Mouse (Mus musculus) hindbrain, embryonic 11.5 days (tissue): ENCODE measurements around the gene Tmem59l. TPM values are rescaled to one million over a fixed set of nuclear protein-coding genes. Genes with fewer than 3 reads are reported as not detected.

Experiments
- ATAC-seq: fragments of 200-750 bp; cut with Nextera tagmentation; 2 replicates; pipeline ENCODE4 v1.8.0; 2017; ENCODE audit warnings: mild to moderate bottlenecking, moderate TSS enrichment, moderate library complexity; ENCODE audit not compliant: low FRiP score
- DNase-seq: peaks from one replicate; pipeline ENCODE4 v3.0.0-alpha.2; 2015; ENCODE audit warnings: low spot score
- H3K27ac ChIP-seq: fragments of 300-500 bp; sonication (generic); 2 replicates; pipeline ENCODE4 v1.5.1; 2014; ENCODE audit warnings: mild to moderate bottlenecking, low read depth, low read length
- H3K27me3 ChIP-seq: fragments of 300-500 bp; sonication (generic); 2 replicates; pipeline ENCODE4 v1.6.1; 2014; ENCODE audit warnings: mild to moderate bottlenecking, low read length, moderate library complexity, mixed read lengths; ENCODE audit not compliant: control insufficient read depth, insufficient read depth
- H3K36me3 ChIP-seq: fragments of 300-500 bp; sonication (generic); 2 replicates; pipeline ENCODE4 v1.6.1; 2014; ENCODE audit warnings: mild to moderate bottlenecking, low read length, moderate library complexity, mixed read lengths; ENCODE audit not compliant: control insufficient read depth, insufficient read depth
- H3K4me1 ChIP-seq: fragments of 300-500 bp; sonication (generic); replicated peaks from 2 replicates; pipeline ENCODE4 v1.6.1; 2014; ENCODE audit warnings: low read length, mixed read lengths; ENCODE audit not compliant: control insufficient read depth, insufficient read depth
- H3K4me2 ChIP-seq: fragments of 300-500 bp; sonication (generic); replicated peaks from 2 replicates; pipeline ENCODE4 v1.6.1; 2014; ENCODE audit warnings: mild to moderate bottlenecking, low read depth, low read length
- H3K4me3 ChIP-seq: fragments of 300-500 bp; sonication (generic); 2 replicates; pipeline ENCODE4 v1.5.1; 2014; ENCODE audit warnings: low read depth, low read length
- H3K9ac ChIP-seq: fragments of 300-500 bp; sonication (generic); 2 replicates; pipeline ENCODE4 v1.6.1; 2014; ENCODE audit warnings: low read depth, low read length
- H3K9me3 ChIP-seq: fragments of 300-500 bp; sonication (generic); 2 replicates; pipeline ENCODE4 v1.6.1; 2016; ENCODE audit warnings: low read length; ENCODE audit not compliant: control insufficient read depth
- WGBS: fragments of 180-500 bp; shearing (Covaris S2); extraction: QIAGEN DNeasy Blood & Tissue Kit; methylation state at CpG from one replicate; pipeline ENCODE4 v1.1.7; 2014; 5-methylcytosine and 5-hydroxymethylcytosine counted together
- polyA plus RNA-seq: library from polyadenylated mRNA; unstranded; fragments of >200 nt; fragmentation: Nextera tagmentation; extraction: Ambion mirVana; gene quantifications from 2 replicates; pipeline ENCODE4 v1.2.1, GENCODE M21; 2014

The Tmem59l gene
- 15.6 and 19.6 TPM in 2 replicates for polyA plus RNA-seq

DNA sequence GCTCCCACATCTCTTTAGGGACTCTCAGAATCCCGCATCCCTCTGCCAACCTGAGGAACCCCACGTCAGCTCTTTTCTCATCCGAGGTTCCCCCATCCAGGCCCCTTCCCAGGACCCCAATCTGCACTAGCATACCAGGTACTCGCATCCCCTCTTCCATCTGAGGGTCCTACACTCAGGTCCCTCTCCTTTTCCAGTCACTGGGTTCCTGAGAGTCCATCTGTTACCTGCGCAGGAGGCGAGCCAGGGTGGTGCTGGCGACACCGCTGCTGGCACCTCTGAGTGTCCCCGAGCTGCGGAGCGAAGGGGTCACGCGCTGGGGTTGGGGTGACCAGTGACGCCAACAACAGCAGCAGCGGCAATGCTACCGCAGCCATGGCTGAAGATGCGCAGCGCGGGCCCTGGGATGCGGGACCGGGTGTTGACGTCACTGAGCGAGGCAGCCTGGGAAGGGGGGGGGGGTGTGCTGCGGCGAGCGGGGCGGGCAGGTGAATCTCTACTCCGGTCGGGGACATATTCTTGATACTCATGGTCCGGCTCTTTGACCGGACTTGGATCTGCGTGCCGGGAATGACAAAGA is at the start of gene Tmem59l:
Gene Tmem59l (minus strand): TSS at position 418 of the 580 bp plus-strand sequence.
- H3K27ac ChIP-seq: no peak within 1 kb of the TSS
- H3K4me3 ChIP-seq: peak within 1 kb of the TSS; percentile 37
- DNase-seq (peak; percentile 48), ATAC-seq (peak; percentile 33; the same call in 1 of the 2 replicates)
- peaks cover 17% of the 10 kb centered on the region for H3K4me1 ChIP-seq
- H3K9me3 ChIP-seq: no peaks in the 10 kb centered on the region
- H3K4me2 ChIP-seq: peak within 1 kb of the TSS; percentile 63
- H3K36me3 ChIP-seq: no peaks in the 10 kb centered on the region
- peaks cover 82% of the 10 kb centered on the region for H3K27me3 ChIP-seq
- H3K9ac ChIP-seq: peak within 1 kb of the TSS; percentile 60
- WGBS: 3% methylated on average over 33 of the region's 33 CpGs

DNA sequence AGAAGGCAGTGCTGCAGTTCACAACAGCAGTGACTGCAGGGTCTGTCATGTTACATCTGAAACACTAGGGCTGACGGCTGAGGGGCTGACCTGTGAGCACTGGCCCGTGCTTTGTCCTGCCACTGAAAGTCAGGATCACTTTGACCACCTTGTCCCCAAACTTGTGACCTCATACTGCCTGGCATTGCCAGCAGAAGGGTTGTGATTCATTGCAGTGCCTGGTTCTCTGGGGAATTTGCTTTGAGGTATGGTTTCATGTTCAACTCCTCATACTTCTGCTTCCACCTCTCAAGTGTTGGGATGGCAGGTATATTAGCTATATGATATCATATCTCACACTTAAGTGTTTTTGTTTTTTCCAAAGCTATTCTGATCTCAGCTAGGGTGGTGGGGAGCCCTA is 48.5 kb upstream of the Tmem59l start:
- peaks cover 9% of the 10 kb centered on the region; the same call in 1 of the 2 replicates for H3K36me3 ChIP-seq
- H3K9ac ChIP-seq: no peak overlapping the region
- H3K4me1 ChIP-seq: peaks cover 5% of the 10 kb centered on the region; the same call in 1 of the 2 replicates
- H3K27ac ChIP-seq: no peak overlapping the region
- no peak overlapping the region for H3K4me3 ChIP-seq
- WGBS: 93% methylated on average over 2 of the region's 2 CpGs
- ATAC-seq (no peak), DNase-seq (no peak)
- no peaks in the 10 kb centered on the region for H3K9me3 ChIP-seq
- no peak overlapping the region for H3K4me2 ChIP-seq
- H3K27me3 ChIP-seq: no peaks in the 10 kb centered on the region

DNA sequence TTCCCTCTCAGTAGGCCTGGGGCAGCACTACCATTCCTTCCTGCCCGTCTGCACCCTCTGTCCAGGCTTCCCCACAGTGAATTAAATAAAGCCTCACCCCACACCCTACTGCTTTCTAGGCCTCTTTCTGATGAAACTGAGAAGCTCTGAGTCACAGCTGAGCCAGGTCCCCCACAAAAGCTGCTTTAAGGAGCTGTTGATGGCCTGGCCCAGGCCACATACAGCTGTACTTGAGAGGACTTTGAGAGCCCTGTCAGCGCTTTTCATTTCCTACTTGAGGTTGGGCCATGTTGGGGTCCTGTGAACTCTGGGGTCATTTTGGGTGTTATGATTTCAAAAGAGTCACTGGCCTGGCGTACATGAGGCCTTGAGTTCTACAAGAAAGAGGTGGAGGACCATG is 48.1 kb upstream of the Tmem59l start:
- WGBS: 93% methylated on average over 3 of the region's 3 CpGs
- H3K4me1 ChIP-seq: peaks cover 3% of the 10 kb centered on the region; the same call in 1 of the 2 replicates
- no peak overlapping the region for H3K27ac ChIP-seq
- H3K36me3 ChIP-seq: peaks cover 9% of the 10 kb centered on the region; the same call in 1 of the 2 replicates
- DNase-seq (no peak), ATAC-seq (no peak)
- H3K4me2 ChIP-seq: no peak overlapping the region
- no peaks in the 10 kb centered on the region for H3K27me3 ChIP-seq
- no peak overlapping the region for H3K9ac ChIP-seq
- no peaks in the 10 kb centered on the region for H3K9me3 ChIP-seq
- no peak overlapping the region for H3K4me3 ChIP-seq

DNA sequence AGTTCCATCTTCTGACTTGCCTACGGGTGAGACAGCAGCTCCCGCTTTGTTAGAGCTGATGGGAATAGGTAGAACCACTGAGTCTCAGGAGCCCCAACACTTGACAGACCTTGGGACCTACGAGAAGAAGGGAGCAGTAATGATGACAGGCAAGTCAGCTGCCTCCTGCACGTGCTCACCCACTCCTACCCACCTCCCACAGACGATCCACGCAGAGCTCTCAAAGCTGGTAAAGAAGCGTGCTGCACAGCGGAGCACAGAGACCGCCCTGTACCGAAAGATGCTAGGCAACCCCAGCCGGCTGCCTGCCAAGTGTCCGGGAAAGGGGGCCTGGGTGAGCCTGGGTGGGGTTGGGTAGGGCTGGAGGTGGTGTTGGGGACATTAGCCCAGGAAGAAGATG is 47.1 kb upstream of the Tmem59l start:
- Histone ChIP-seq H3K4me3 (no peak overlapping the region), H3K9me3 (no peaks in the 10 kb centered on the region), H3K9ac (no peak overlapping the region), H3K27ac (no peak overlapping the region), H3K4me2 (no peak overlapping the region), H3K27me3 (no peaks in the 10 kb centered on the region), H3K36me3 (peaks cover 12% of the 10 kb centered on the region; the same call in 1 of the 2 replicates), H3K4me1 (no peaks in the 10 kb centered on the region)
- 95% methylated on average over 12 of the region's 12 CpGs for WGBS
- DNase-seq (no peak), ATAC-seq (no peak)

DNA sequence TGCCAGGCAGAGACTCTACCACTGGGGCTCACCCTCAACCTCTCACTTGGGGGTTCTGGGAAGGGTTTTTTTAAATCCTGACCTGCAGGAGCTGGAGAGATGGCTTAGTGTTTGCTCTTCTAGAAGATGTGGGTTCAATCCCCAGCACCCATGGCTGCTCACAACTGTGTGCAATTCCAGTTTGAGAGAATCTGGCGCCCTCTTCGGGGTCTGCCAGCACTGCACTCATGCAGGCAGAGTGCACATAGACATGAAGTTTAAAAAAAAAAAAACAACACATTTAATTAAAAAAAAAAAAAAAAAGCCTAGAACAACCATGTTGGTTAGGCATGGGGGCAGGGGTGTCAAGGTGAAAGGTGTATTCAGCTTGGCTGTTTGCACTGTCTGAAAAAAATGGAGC is 43.2 kb upstream of the Tmem59l start:
- H3K27ac ChIP-seq: no peak overlapping the region
- 87% methylated on average over 2 of the region's 2 CpGs for WGBS
- H3K4me2 ChIP-seq: no peak overlapping the region
- H3K27me3 ChIP-seq: no peaks in the 10 kb centered on the region
- ATAC-seq: no peak
- peaks cover 12% of the 10 kb centered on the region; the same call in 1 of the 2 replicates for H3K36me3 ChIP-seq
- no peak overlapping the region for H3K9ac ChIP-seq
- no peak for DNase-seq
- no peak overlapping the region for H3K4me3 ChIP-seq
- H3K4me1 ChIP-seq: peaks cover 5% of the 10 kb centered on the region; the same call in 1 of the 2 replicates
- H3K9me3 ChIP-seq: no peaks in the 10 kb centered on the region

DNA sequence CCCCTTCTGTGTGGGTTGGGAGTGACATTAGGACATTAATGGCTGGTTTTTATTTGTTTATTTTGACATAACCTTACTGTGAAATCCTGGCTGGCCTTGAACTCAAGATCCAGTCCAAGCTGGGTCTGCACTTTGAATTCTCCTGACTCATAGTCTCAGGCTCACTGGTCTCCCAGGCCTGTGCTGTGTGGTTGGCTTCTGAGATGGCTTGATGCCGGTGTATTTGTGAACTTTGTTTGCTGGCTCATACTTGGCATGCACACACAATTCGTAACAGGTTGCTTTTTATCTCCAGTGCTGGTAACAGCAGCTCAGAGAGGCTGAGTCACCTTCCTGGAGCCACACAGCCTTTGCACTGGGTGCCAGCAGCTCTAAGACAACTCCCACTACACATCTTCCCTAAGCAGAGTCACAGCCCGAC is 42.6 kb upstream of the Tmem59l start:
- 96% methylated on average over 3 of the region's 3 CpGs for WGBS
- DNase-seq (no peak), ATAC-seq (no peak)
- Histone ChIP-seq H3K4me2 (no peak overlapping the region), H3K4me1 (peaks cover 5% of the 10 kb centered on the region; the same call in 1 of the 2 replicates), H3K9me3 (no peaks in the 10 kb centered on the region), H3K9ac (0 out of 2 replicates have a peak overlapping the region, but pooled peaks have one; percentile 2), H3K27ac (no peak overlapping the region), H3K36me3 (peaks cover 12% of the 10 kb centered on the region; the same call in 1 of the 2 replicates), H3K27me3 (no peaks in the 10 kb centered on the region), H3K4me3 (peak overlapping the region; percentile 10; the same call in 1 of the 2 replicates)

DNA sequence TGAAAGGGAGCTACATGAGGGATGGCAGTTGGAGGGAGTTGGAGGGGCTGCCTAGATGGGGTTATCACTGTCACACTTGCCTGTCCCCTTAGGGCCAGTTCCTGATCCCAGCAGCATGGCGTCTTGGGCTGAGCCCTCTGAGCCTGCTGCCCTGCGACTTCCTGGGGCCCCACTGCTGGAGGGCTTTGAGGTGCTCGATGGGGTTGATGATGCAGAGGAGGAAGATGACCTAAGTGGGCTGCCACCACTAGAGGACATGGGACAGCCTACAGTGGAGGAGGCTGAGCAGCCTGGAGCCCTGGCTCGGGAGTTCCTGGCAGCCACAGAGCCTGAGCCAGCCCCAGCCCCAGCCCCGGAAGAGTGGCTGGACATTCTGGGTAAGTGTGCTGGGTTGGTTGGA is 42.1 kb upstream of the Tmem59l start:
- DNase-seq: no peak
- Histone ChIP-seq H3K36me3 (peaks cover 12% of the 10 kb centered on the region; the same call in 1 of the 2 replicates), H3K27ac (no peak overlapping the region), H3K4me1 (peaks cover 5% of the 10 kb centered on the region; the same call in 1 of the 2 replicates), H3K4me3 (no peak overlapping the region), H3K27me3 (no peaks in the 10 kb centered on the region), H3K9me3 (no peaks in the 10 kb centered on the region), H3K4me2 (no peak overlapping the region), H3K9ac (0 out of 2 replicates have a peak overlapping the region, but pooled peaks have one; percentile 2)
- WGBS: 91% methylated on average over 5 of the region's 5 CpGs
- no peak for ATAC-seq

DNA sequence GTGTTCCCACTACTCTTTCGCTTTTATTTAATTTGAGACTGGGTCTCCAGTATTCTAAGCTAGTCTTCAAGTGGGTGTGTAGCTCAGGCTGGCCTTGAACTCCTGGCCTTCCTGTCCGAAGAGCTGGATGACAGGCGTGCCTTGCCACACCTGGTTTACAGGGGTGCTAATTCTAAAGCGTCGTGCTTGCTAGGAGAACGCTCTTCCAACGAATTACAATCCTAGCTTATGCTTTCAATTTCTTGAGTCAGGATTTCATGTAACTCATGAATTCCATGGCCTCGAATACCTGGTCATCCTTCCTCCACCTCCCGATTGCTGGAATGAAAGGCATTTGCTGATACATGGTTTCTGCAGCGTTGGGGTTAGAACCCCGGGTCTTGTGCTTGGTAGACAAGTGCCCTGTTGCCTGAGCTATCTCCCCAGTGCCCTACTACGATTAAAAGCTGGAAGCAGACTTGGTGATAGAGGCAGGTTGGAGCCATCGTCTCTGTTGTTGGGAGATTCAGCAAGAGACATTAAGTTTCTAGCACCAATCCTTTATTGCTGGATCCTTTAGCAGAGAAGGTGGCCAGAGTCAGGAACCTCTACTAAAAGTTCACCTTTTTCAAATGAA is 41.1 kb upstream of the Tmem59l start:
- no peak for ATAC-seq
- WGBS: 39% methylated on average over 13 of the region's 13 CpGs

More for the DNA sequence above, 41.1 kb upstream of the Tmem59l start:
- no peaks in the 10 kb centered on the region for H3K9me3 ChIP-seq
- peak overlapping the region; percentile 67 for H3K4me3 ChIP-seq
- peak overlapping the region; percentile 84 for H3K9ac ChIP-seq
- peak overlapping the region; percentile 84 for H3K4me2 ChIP-seq
- no peak for DNase-seq
- no peaks in the 10 kb centered on the region for H3K27me3 ChIP-seq
- H3K27ac ChIP-seq: peak overlapping the region; percentile 74
- peaks cover 9% of the 10 kb centered on the region; the same call in 1 of the 2 replicates for H3K36me3 ChIP-seq
- H3K4me1 ChIP-seq: peaks cover 5% of the 10 kb centered on the region; the same call in 1 of the 2 replicates
